In genomic region chr3:57305564-57305963, GRCm38 (mm10) we compare ENCODE assay signal across 24 mouse cellular contexts. TPM values are rescaled to one million over a fixed set of nuclear protein-coding genes. Genes with fewer than 3 reads are reported as not detected.
A peak's percentile ranks its signal among the peaks of the same experiment; 100 is the strongest.
DNase-seq lines count a peak whose midpoint lies in the region; ATAC-seq and TF ChIP-seq lines count a peak whose summit lies in the region.
"Had no signal": no experiment of that assay in that cellular context is flagged by ENCODE, and none has a peak within 500 bp of the region (broad histone marks: within the 10 kb centered on the region; RNA-seq: fewer than 3 reads in every experiment).

No protein-coding gene starts in this region.

- H3K79me3 ChIP-seq in C2C12 (ENCODE audit: low read depth): no peaks in the 10 kb centered on the region

- no peak for ATAC-seq in liver, embryonic 12.5 days
- no peak for ATAC-seq in CD4-positive, CD25-positive, alpha-beta regulatory T cell, adult 4 months
- ATAC-seq: forebrain, embryonic 13.5 days; forebrain, embryonic 15.5 days; forebrain, postnatal 0 days had no signal

- no peak for TF ChIP-seq POLR2A in liver, adult 2 months (IDR thresholded peaks at IDR 0.05; ENCODE audit: extremely low read depth, insufficient read depth, low read length)
- no peak for TF ChIP-seq POLR2A in embryonic fibroblast, embryonic 13.5 days (IDR thresholded peaks at IDR 0.05; ENCODE audit: low read depth, low read length)
- no peak for TF ChIP-seq POLR2A in myocyte (IDR thresholded peaks at IDR 0.05; ENCODE audit: insufficient read length, low read depth)

- H3K4me3 ChIP-seq in liver, adult 2 months (ENCODE audit: insufficient read depth, low read depth, low read length): no peak overlapping the region
- H3K4me3 ChIP-seq in liver, embryonic 12.5 days: no peak overlapping the region
- H3K4me3 ChIP-seq in C2C12 (ENCODE audit: insufficient read depth, poor library complexity, severe bottlenecking) (no peak overlapping the region), myocyte (no peak overlapping the region)
- H3K4me3 ChIP-seq in embryonic fibroblast, embryonic 13.5 days (ENCODE audit: insufficient read depth, low read length): no peak overlapping the region
- H3K4me3 ChIP-seq: embryonic facial prominence, embryonic 13.5 days; embryonic facial prominence, embryonic 15.5 days; forebrain, embryonic 13.5 days; forebrain, embryonic 15.5 days had no signal

- H3K9ac ChIP-seq in liver, adult 2 months (ENCODE audit: low read depth, low read length): no peak overlapping the region
- no peak overlapping the region for H3K9ac ChIP-seq in liver, embryonic 12.5 days
- H3K9ac ChIP-seq: embryonic facial prominence, embryonic 13.5 days; embryonic facial prominence, embryonic 15.5 days; forebrain, embryonic 13.5 days; forebrain, embryonic 15.5 days; forebrain, postnatal 0 days had no signal

- DNase-seq in liver, adult 2 months (ENCODE audit: extremely low read depth, low read depth, low spot score): peak; percentile 77
- DNase-seq in layer of hippocampus, adult 8-10 months (ENCODE audit: low spot score in 2 of 2): no peak
- DNase-seq: adrenal gland, adult 2 months; adrenal gland, postnatal 10 days; adrenal gland, postnatal 25 days; cerebellum, adult 11 months; cerebellum, adult 18-20 months; cerebellum, adult 8-10 months; cerebellum, adult 9-11 months; cerebellum, postnatal 14 days; cerebellum, postnatal 36 days; embryo, embryonic 11 days; forebrain, postnatal 0 days had no signal

- peaks cover 2% of the 10 kb centered on the region; the same call in 1 of the 2 replicates for H3K4me1 ChIP-seq in liver, adult 2 months (ENCODE audit: control insufficient read depth, insufficient read depth, low read length)
- H3K4me1 ChIP-seq in liver, embryonic 12.5 days: no peaks in the 10 kb centered on the region
- H3K4me1 ChIP-seq in embryonic fibroblast, embryonic 13.5 days (ENCODE audit: control insufficient read depth, insufficient read depth, low read length): peaks cover 18% of the 10 kb centered on the region
- H3K4me1 ChIP-seq: forebrain, embryonic 13.5 days; forebrain, embryonic 15.5 days had no signal

- no peak overlapping the region for H3K4me2 ChIP-seq in liver, embryonic 12.5 days
- peak overlapping the region; percentile 78 for H3K4me2 ChIP-seq in myocyte (ENCODE audit: low read depth)
- H3K4me2 ChIP-seq: embryonic facial prominence, embryonic 13.5 days; embryonic facial prominence, embryonic 15.5 days; forebrain, embryonic 13.5 days; forebrain, embryonic 15.5 days had no signal

- TF ChIP-seq CTCF in liver, adult 2 months (IDR thresholded peaks at IDR 0.05; ENCODE audit: low read depth, low read length): no peak
- no peak for TF ChIP-seq CTCF in C2C12 (IDR thresholded peaks at IDR 0.05; ENCODE audit: control insufficient read depth, insufficient read depth, insufficient read length)
- TF ChIP-seq CTCF in embryonic fibroblast, embryonic 13.5 days (IDR thresholded peaks at IDR 0.05; ENCODE audit: borderline replicate concordance, insufficient read depth, low read length): no peak

- H3K27me3 ChIP-seq in liver, adult 2 months (ENCODE audit: control insufficient read depth, insufficient read depth, low read length): peaks cover 3% of the 10 kb centered on the region; the same call in 1 of the 2 replicates
- H3K27me3 ChIP-seq in liver, embryonic 12.5 days (replicated peaks): no peaks in the 10 kb centered on the region
- no peaks in the 10 kb centered on the region for H3K27me3 ChIP-seq in C2C12 (ENCODE audit: control insufficient read depth, insufficient read depth, insufficient read length)
- H3K27me3 ChIP-seq in myocyte (ENCODE audit: control insufficient read depth, insufficient read depth, insufficient read length): no peaks in the 10 kb centered on the region
- H3K27me3 ChIP-seq: embryonic facial prominence, embryonic 13.5 days; embryonic facial prominence, embryonic 15.5 days; forebrain, embryonic 13.5 days; forebrain, embryonic 15.5 days had no signal

- no peaks in the 10 kb centered on the region for H3K79me2 ChIP-seq in liver, adult 2 months (ENCODE audit: control insufficient read depth, insufficient read depth, low read length)
- H3K79me2 ChIP-seq in C2C12 (ENCODE audit: control insufficient read depth, insufficient read depth) (no peaks in the 10 kb centered on the region), myocyte (ENCODE audit: control insufficient read depth, insufficient read depth) (no peaks in the 10 kb centered on the region)

- no peak overlapping the region for H3K27ac ChIP-seq in liver, adult 2 months (replicated peaks; ENCODE audit: insufficient read depth, low read depth, low read length)
- H3K27ac ChIP-seq in liver, embryonic 12.5 days: no peak overlapping the region
- peak overlapping the region; percentile 96 for H3K27ac ChIP-seq in embryonic fibroblast, embryonic 13.5 days (ENCODE audit: insufficient read depth, low read length)
- H3K27ac ChIP-seq: embryonic facial prominence, embryonic 13.5 days; embryonic facial prominence, embryonic 15.5 days; forebrain, embryonic 13.5 days; forebrain, embryonic 15.5 days had no signal

- no peaks in the 10 kb centered on the region for H3K9me3 ChIP-seq in liver, embryonic 12.5 days (replicated peaks)
- H3K9me3 ChIP-seq: embryonic facial prominence, embryonic 13.5 days; embryonic facial prominence, embryonic 15.5 days; forebrain, embryonic 13.5 days; forebrain, embryonic 15.5 days had no signal

- 17% methylated on average over 4 of the region's 4 CpGs for WGBS in liver, adult 2 months
- 62% methylated on average over 4 of the region's 4 CpGs for WGBS in liver, embryonic 12.5 days (ENCODE audit: insufficient replicate concordance)

- peaks cover 3% of the 10 kb centered on the region; the same call in 1 of the 2 replicates for H3K36me3 ChIP-seq in liver, adult 2 months (ENCODE audit: control insufficient read depth, insufficient read depth, low read length)
- no peaks in the 10 kb centered on the region for H3K36me3 ChIP-seq in liver, embryonic 12.5 days
- H3K36me3 ChIP-seq in C2C12 (ENCODE audit: control insufficient read depth, insufficient read depth): no peaks in the 10 kb centered on the region
- H3K36me3 ChIP-seq in myocyte (ENCODE audit: control insufficient read depth, insufficient read depth): no peaks in the 10 kb centered on the region
- H3K36me3 ChIP-seq: embryonic facial prominence, embryonic 13.5 days; embryonic facial prominence, embryonic 15.5 days; forebrain, embryonic 15.5 days had no signal

- H3ac ChIP-seq in C2C12 (ENCODE audit: control insufficient read depth, insufficient read length, low read depth) (no peak overlapping the region), myocyte (ENCODE audit: control insufficient read depth, insufficient read length) (no peak overlapping the region)

TF ChIP-seq in C2C12, 6 proteins besides CTCF, POLR2A, EP300 and RAD21:
- TF ChIP-seq FOSL1 (IDR thresholded peaks at IDR 0.05; ENCODE audit: insufficient read depth, low read length, poor library complexity, severe bottlenecking) (no peak), MYOD1 (IDR thresholded peaks at IDR 0.05; ENCODE audit: control insufficient read depth, insufficient read length, low read depth) (no peak), CEBPB (IDR thresholded peaks at IDR 0.05; ENCODE audit: low read depth) (peak; percentile 96), MAX (IDR thresholded peaks at IDR 0.05) (no peak)

TF ChIP-seq in myocyte, 11 proteins besides CTCF, POLR2A, EP300 and RAD21:
- TF ChIP-seq CEBPB (IDR thresholded peaks at IDR 0.05; ENCODE audit: insufficient read depth, poor library complexity, severe bottlenecking) (peak; percentile 90), USF1 (IDR thresholded peaks at IDR 0.05; ENCODE audit: low read depth) (no peak), POLR2AphosphoS2 (IDR thresholded peaks at IDR 0.05; ENCODE audit: insufficient read length, low read depth) (no peak), MYOG (IDR thresholded peaks at IDR 0.05; ENCODE audit: control insufficient read depth in 1 of 3, insufficient read depth in 1 of 3, insufficient read length in 2 of 3, low read depth in 2 of 3) (no peak), MAX (IDR thresholded peaks at IDR 0.05; ENCODE audit: low read depth) (no peak), TCF12 (IDR thresholded peaks at IDR 0.05; ENCODE audit: insufficient read depth, poor library complexity, severe bottlenecking) (no peak)

RNA-seq across cellular contexts. Expression of gene Tm4sf1, which starts 3.8 kb away (rescaled TPM):
- total RNA-seq in liver, adult 2 months (2014; rRNA removed): 24.3 and 29.0 TPM in 2 replicates
- 15.9 and 16.3 TPM in 2 replicates for polyA plus RNA-seq in liver, adult 2 months (2012; rRNA removed)
- 10.9 and 12.5 TPM in 2 replicates for polyA plus RNA-seq in liver, embryonic 12.5 days (2016; fragmentation: Nextera tagmentation; extraction: Ambion mirVana)
- 963 TPM for polyA plus RNA-seq in C2C12 (2012; fragmentation: generic; extraction: Trizol)
- 123 and 314 TPM in 2 replicates for polyA plus RNA-seq in embryonic fibroblast, embryonic 13.5 days (2011; ENCODE audit: insufficient read length, low read depth, missing spikeins)
- polyA plus RNA-seq in myocyte (2012; fragmentation: generic; extraction: Trizol): 119 TPM
- total RNA-seq in layer of hippocampus, adult 8-10 months (2022): 10 to 100 TPM; 10.2 to 17.6 (median 15.2) TPM
- under 1 TPM in 1 of 2 experiments, not detected in 1; 0.30 TPM for polyA plus RNA-seq in CD4-positive, CD25-positive, alpha-beta regulatory T cell, adult 4 months (2017; shearing (Covaris generic))
- total RNA-seq: common myeloid progenitor, adult 5-6 weeks; MEL had no signal
